Mouse (Mus musculus) forebrain, embryonic 14.5 days (tissue): ENCODE results near the gene Kcnk2. TPM values are rescaled to one million over a fixed set of nuclear protein-coding genes. Genes with fewer than 3 reads are reported as not detected.

Source experiments
- ATAC-seq: fragments of 200-750 bp; cut with Nextera tagmentation; 2 replicates; pipeline ENCODE4 v1.8.0; 2017; ENCODE audit warnings: mild to moderate bottlenecking, moderate library complexity
- DNase-seq: peaks from one replicate; pipeline ENCODE4 v3.0.0-alpha.2; 2015; ENCODE audit warnings: low spot score
- H3K27ac ChIP-seq: fragments of 300-500 bp; sonication (generic); 2 replicates; pipeline ENCODE4 v1.5.1; 2014; ENCODE audit warnings: low read depth, mild to moderate bottlenecking, control low read depth, low read length, moderate library complexity
- H3K27me3 ChIP-seq: fragments of 300-500 bp; sonication (generic); replicated peaks from 2 replicates; pipeline ENCODE4 v1.6.1; 2014; ENCODE audit warnings: low read length, control low read depth, mixed read lengths; ENCODE audit not compliant: control insufficient read depth, insufficient read depth
- H3K36me3 ChIP-seq: fragments of 300-500 bp; sonication (generic); 2 replicates; pipeline ENCODE4 v1.6.1; 2014; ENCODE audit warnings: low read length, control low read depth; ENCODE audit not compliant: control insufficient read depth, insufficient read depth
- H3K4me1 ChIP-seq: fragments of 300-500 bp; sonication (generic); 2 replicates; pipeline ENCODE4 v1.6.1; 2014; ENCODE audit warnings: antibody characterized with exemption, low read length, control low read depth; ENCODE audit not compliant: control insufficient read depth, insufficient read depth
- H3K4me2 ChIP-seq: fragments of 300-500 bp; sonication (generic); 2 replicates; pipeline ENCODE4 v1.6.1; 2014; ENCODE audit warnings: mild to moderate bottlenecking, control low read depth, low read length
- H3K4me3 ChIP-seq: fragments of 300-500 bp; sonication (generic); 2 replicates; pipeline ENCODE4 v1.5.1; 2014; ENCODE audit warnings: low read depth, low read length, control low read depth
- H3K9ac ChIP-seq: fragments of 300-500 bp; sonication (generic); 2 replicates; pipeline ENCODE4 v1.6.1; 2014; ENCODE audit warnings: mild to moderate bottlenecking, low read length, control low read depth, moderate library complexity
- H3K9me3 ChIP-seq: fragments of 300-500 bp; sonication (generic); replicated peaks from 2 replicates; pipeline ENCODE4 v1.6.1; 2016; ENCODE audit warnings: low read length, control low read depth, mixed read lengths; ENCODE audit not compliant: control insufficient read depth
- WGBS: fragments of 180-500 bp; shearing (Covaris S2); extraction: QIAGEN DNeasy Blood & Tissue Kit; methylation state at CpG from one replicate; pipeline ENCODE4 v1.1.7; 2014; 5-methylcytosine and 5-hydroxymethylcytosine counted together
- polyA plus RNA-seq: library from polyadenylated mRNA; unstranded; fragments of >200 nt; fragmentation: Nextera tagmentation; extraction: Ambion mirVana; gene quantifications from 2 replicates; pipeline ENCODE4 v1.2.1, GENCODE M21; 2014

Gene Kcnk2
- polyA plus RNA-seq, 1 experiment from 2014 or later, result 20.5 TPM

GRCm38 (mm10) chr1:189315896-189316295 is 86.2 kb downstream of the Kcnk2 start:
- Histone ChIP-seq H3K4me3 (no peak overlapping the region), H3K27me3 (no peaks in the 10 kb centered on the region), H3K9me3 (no peaks in the 10 kb centered on the region), H3K27ac (no peak overlapping the region), H3K4me2 (no peak overlapping the region), H3K4me1 (no peaks in the 10 kb centered on the region), H3K9ac (no peak overlapping the region), H3K36me3 (no peaks in the 10 kb centered on the region)
- ATAC-seq, result no peak
- DNase-seq, result peak; percentile 14
- 59% methylated on average over 2 of the region's 2 CpGs for WGBS

GRCm38 (mm10) chr1:189314495-189314894 is 87.6 kb downstream of the Kcnk2 start:
- no peak for ATAC-seq
- 76% methylated on average over 6 of the region's 6 CpGs for WGBS

DNA sequence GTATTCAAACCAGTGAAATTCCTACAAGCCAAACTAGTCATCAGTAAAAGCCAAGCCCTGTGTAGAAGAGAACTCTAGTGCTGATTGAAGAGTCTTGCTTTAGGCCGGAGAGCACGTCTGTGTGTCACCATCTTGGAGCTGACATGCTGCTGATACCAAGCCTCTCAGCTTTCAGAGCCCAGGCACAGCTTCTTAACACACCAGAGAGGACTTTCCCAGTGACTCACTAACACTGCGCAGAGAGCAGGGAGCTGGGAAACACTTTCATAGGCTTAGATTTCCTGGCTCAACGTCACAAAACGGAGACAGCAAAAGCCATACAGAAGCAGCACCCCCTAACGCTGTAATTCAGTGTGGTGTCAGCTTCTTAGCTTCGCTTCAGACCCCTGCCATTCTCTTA is 88.3 kb downstream of the Kcnk2 start:
- ATAC-seq, result no peak

More at GRCm38 (mm10) chr1:189314495-189314894, 87.6 kb downstream of the Kcnk2 start:
- no peaks in the 10 kb centered on the region for H3K9me3 ChIP-seq
- no peak overlapping the region for H3K9ac ChIP-seq
- no peaks in the 10 kb centered on the region for H3K36me3 ChIP-seq
- no peak overlapping the region for H3K4me2 ChIP-seq
- no peaks in the 10 kb centered on the region for H3K27me3 ChIP-seq
- no peak overlapping the region for H3K27ac ChIP-seq
- DNase-seq, result no peak
- H3K4me3 ChIP-seq, result no peak overlapping the region
- 0 out of 2 replicates have a peak, but pooled peaks cover 6% of the 10 kb centered on the region for H3K4me1 ChIP-seq

DNA sequence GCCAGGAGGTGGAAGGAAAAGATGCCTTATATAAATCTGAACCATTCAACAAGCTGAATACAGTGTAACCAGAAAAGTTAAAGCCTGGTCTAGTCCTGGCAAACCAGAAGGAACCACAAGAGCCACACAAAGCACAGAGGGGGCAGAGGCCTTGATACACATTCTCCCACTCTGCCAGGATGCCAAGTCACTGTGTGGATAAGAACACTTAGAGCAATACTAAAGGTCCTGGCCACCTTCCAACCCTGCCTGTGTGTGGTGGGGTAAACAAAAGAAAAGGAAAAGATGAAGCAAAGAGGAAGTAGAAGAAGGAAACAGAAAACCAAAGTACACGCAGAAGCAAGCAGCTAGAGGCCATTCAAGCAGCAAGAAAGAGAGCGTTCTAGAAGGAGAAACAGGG is 91.9 kb downstream of the Kcnk2 start:
- Histone ChIP-seq H3K9ac (no peak overlapping the region), H3K4me3 (no peak overlapping the region), H3K36me3 (no peaks in the 10 kb centered on the region), H3K27me3 (no peaks in the 10 kb centered on the region), H3K9me3 (no peaks in the 10 kb centered on the region), H3K27ac (no peak overlapping the region), H3K4me1 (0 out of 2 replicates have a peak, but pooled peaks cover 6% of the 10 kb centered on the region), H3K4me2 (no peak overlapping the region)
- ATAC-seq, result no peak
- DNase-seq, result peak; percentile 45
- WGBS, result 46% methylated on average over 2 of the region's 2 CpGs

More for the DNA sequence above, 88.3 kb downstream of the Kcnk2 start:
- Histone ChIP-seq H3K4me2 (no peak overlapping the region), H3K4me3 (no peak overlapping the region), H3K9ac (no peak overlapping the region), H3K36me3 (no peaks in the 10 kb centered on the region), H3K9me3 (no peaks in the 10 kb centered on the region), H3K27me3 (no peaks in the 10 kb centered on the region), H3K27ac (no peak overlapping the region), H3K4me1 (0 out of 2 replicates have a peak, but pooled peaks cover 6% of the 10 kb centered on the region)
- 75% methylated on average over 7 of the region's 7 CpGs for WGBS
- no peak for DNase-seq

GRCm38 (mm10) chr1:189304988-189305522 is 97.0 kb downstream of the Kcnk2 start:
- DNase-seq, result no peak
- ATAC-seq, result no peak
- H3K36me3 ChIP-seq, result no peaks in the 10 kb centered on the region
- H3K4me1 ChIP-seq, result 0 out of 2 replicates have a peak, but pooled peaks cover 2% of the 10 kb centered on the region
- H3K4me2 ChIP-seq, result no peak overlapping the region
- no peaks in the 10 kb centered on the region for H3K27me3 ChIP-seq
- no peak overlapping the region for H3K4me3 ChIP-seq
- H3K27ac ChIP-seq, result no peak overlapping the region
- no peaks in the 10 kb centered on the region for H3K9me3 ChIP-seq
- H3K9ac ChIP-seq, result no peak overlapping the region
- WGBS, result 72% methylated on average over 8 of the region's 8 CpGs

DNA sequence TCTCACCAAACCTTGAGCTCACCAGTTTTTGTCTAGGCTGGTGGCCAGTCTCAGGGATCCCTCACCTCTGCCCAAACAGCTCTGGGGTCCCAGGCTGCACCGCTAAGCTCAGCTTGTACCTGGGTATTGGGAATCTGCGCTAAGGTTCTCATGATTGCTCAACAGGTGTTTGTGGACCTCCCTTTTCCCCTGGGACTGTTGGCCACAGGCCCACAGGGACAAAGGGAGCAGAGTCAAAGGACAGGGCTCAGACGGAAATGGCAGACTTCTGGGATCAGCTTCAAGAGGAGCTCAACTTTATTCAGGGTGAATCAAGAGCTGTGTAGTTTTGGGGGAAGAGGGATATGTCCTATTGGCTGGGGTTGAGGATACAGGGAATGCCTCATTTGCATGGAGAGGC is 99.1 kb downstream of the Kcnk2 start:
- Histone ChIP-seq H3K9ac (no peak overlapping the region), H3K9me3 (no peaks in the 10 kb centered on the region), H3K36me3 (no peaks in the 10 kb centered on the region), H3K27ac (no peak overlapping the region), H3K27me3 (no peaks in the 10 kb centered on the region), H3K4me1 (no peaks in the 10 kb centered on the region), H3K4me3 (no peak overlapping the region), H3K4me2 (no peak overlapping the region)
- ATAC-seq, result no peak
- 80% methylated on average over 3 of the region's 3 CpGs for WGBS
- no peak for DNase-seq

- no peaks in the 10 kb centered on the region for H3K9me3 ChIP-seq
- no peak overlapping the region for H3K4me2 ChIP-seq
- no peak overlapping the region for H3K4me3 ChIP-seq
- no peaks in the 10 kb centered on the region for H3K27me3 ChIP-seq
- no peak overlapping the region for H3K9ac ChIP-seq
- WGBS, result 91% methylated on average over 12 of the region's 12 CpGs
- no peak for DNase-seq
- no peak for ATAC-seq
- H3K4me1 ChIP-seq, result no peaks in the 10 kb centered on the region
- H3K36me3 ChIP-seq, result no peaks in the 10 kb centered on the region
- H3K27ac ChIP-seq, result no peak overlapping the region
These were observed 108.2 kb downstream of the Kcnk2 start for GRCm38 (mm10) chr1:189293679-189294406.

DNA sequence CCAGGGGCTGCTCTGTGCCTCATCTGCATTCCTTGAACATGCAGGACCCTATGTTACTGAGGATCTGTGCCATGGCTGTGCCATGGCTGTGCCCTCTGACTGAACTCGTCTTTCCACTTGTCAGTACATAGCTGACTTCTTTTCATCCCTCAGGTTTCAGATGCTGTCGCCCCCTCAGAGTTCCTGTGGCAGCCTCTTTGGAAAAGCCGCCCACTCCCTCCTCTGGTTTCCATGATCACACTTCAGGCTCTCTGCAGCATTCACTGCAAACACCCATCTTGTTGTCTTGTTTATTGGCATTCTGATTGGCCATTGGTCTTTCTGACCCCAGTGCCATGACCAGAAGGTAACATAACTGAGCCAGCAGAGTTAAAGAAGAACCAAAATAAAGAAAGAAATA is 111.2 kb downstream of the Kcnk2 start:
- no peak overlapping the region for H3K9ac ChIP-seq
- H3K4me2 ChIP-seq, result no peak overlapping the region
- H3K27ac ChIP-seq, result no peak overlapping the region
- H3K36me3 ChIP-seq, result no peaks in the 10 kb centered on the region
- ATAC-seq (no peak), DNase-seq (no peak)
- no peaks in the 10 kb centered on the region for H3K27me3 ChIP-seq
- H3K4me3 ChIP-seq, result no peak overlapping the region
- 70% methylated on average over 3 of the region's 3 CpGs for WGBS
- no peaks in the 10 kb centered on the region for H3K9me3 ChIP-seq
- no peaks in the 10 kb centered on the region for H3K4me1 ChIP-seq

GRCm38 (mm10) chr1:189288948-189289347 is 113.1 kb downstream of the Kcnk2 start:
- H3K36me3 ChIP-seq, result no peaks in the 10 kb centered on the region
- no peak overlapping the region for H3K27ac ChIP-seq
- no peaks in the 10 kb centered on the region for H3K4me1 ChIP-seq
- H3K4me2 ChIP-seq, result no peak overlapping the region
- ATAC-seq (no peak), DNase-seq (no peak)
- no peaks in the 10 kb centered on the region for H3K9me3 ChIP-seq
- 92% methylated on average over 8 of the region's 8 CpGs for WGBS
- no peak overlapping the region for H3K9ac ChIP-seq
- no peak overlapping the region for H3K4me3 ChIP-seq
- H3K27me3 ChIP-seq, result no peaks in the 10 kb centered on the region
